Mouse (Mus musculus) forebrain, postnatal 0 days (tissue): ENCODE results near the gene Cdc25b. TPM values are rescaled to one million over a fixed set of nuclear protein-coding genes. Genes with fewer than 3 reads are reported as not detected.

Experiments
- ATAC-seq: fragments of 200-750 bp; cut with Nextera tagmentation; 2 replicates; pipeline ENCODE4 v1.8.0; 2017; ENCODE audit warnings: mild to moderate bottlenecking, moderate library complexity
- DNase-seq: peaks from one replicate; pipeline ENCODE4 v3.0.0-alpha.2; 2015
- H3K27ac ChIP-seq: fragments of 300-500 bp; sonication (generic); 2 replicates; pipeline ENCODE4 v1.5.1; 2014; ENCODE audit warnings: low read depth, mild to moderate bottlenecking, antibody characterized with exemption, low read length, moderate library complexity, mixed read lengths
- H3K27me3 ChIP-seq: fragments of 300-500 bp; sonication (generic); 2 replicates; pipeline ENCODE4 v1.6.1; 2014; ENCODE audit warnings: mild to moderate bottlenecking, low read length, mixed read lengths; ENCODE audit not compliant: insufficient read depth
- H3K36me3 ChIP-seq: fragments of 300-500 bp; sonication (generic); 2 replicates; pipeline ENCODE4 v1.6.1; 2014; ENCODE audit warnings: mild to moderate bottlenecking, moderate library complexity; ENCODE audit not compliant: insufficient read depth
- H3K4me1 ChIP-seq: fragments of 300-500 bp; sonication (generic); 2 replicates; pipeline ENCODE4 v1.6.1; 2014; ENCODE audit warnings: antibody characterized with exemption; ENCODE audit not compliant: insufficient read depth
- H3K4me2 ChIP-seq: fragments of 300-500 bp; sonication (generic); 2 replicates; pipeline ENCODE4 v1.6.1; 2014; ENCODE audit warnings: low read depth, mild to moderate bottlenecking, moderate library complexity
- H3K4me3 ChIP-seq: fragments of 300-500 bp; sonication (generic); 2 replicates; pipeline ENCODE4 v1.5.1; 2014; ENCODE audit warnings: low read depth, low read length, mixed read lengths
- H3K9ac ChIP-seq: fragments of 300-500 bp; sonication (generic); 2 replicates; pipeline ENCODE4 v1.6.1; 2014; ENCODE audit warnings: mild to moderate bottlenecking
- H3K9me3 ChIP-seq: fragments of 300-500 bp; sonication (generic); 2 replicates; pipeline ENCODE4 v1.6.1; 2016; ENCODE audit warnings: low read length
- CTCF ChIP-seq: sonication (generic); IDR thresholded peaks from 2 replicates; pipeline ENCODE4 v1.5.1; 2016; ENCODE audit warnings: antibody characterized with exemption, control low read depth, low read depth
- WGBS: fragments of 180-500 bp; shearing (Covaris S2); extraction: QIAGEN DNeasy Blood & Tissue Kit; methylation state at CpG from one replicate; pipeline ENCODE4 v1.1.7; 2014; 5-methylcytosine and 5-hydroxymethylcytosine counted together
- polyA plus RNA-seq: library from polyadenylated mRNA; unstranded; fragments of >200 nt; fragmentation: Nextera tagmentation; extraction: Ambion mirVana; gene quantifications from 2 replicates; pipeline ENCODE4 v1.2.1, GENCODE M21; 2015
- total RNA-seq: library from RNA; depleted of rRNA; stranded (reverse); fragments of >200 nt; gene quantifications from 2 replicates; pipeline ENCODE4 v1.2.3, GENCODE M21; 2014

Gene Cdc25b
- total and polyA plus RNA-seq, 2 experiments from 2014 or later = 11.7 to 15.2 TPM

GRCm38 (mm10) chr2:131159938-131160581 lies 26.7 kb upstream of the Cdc25b start, which contains the start of gene 1700037H04Rik:
1700037H04Rik (minus strand) TSS chr2:131160081.
- under 1% methylated on average over 54 of the region's 54 CpGs for WGBS
- Histone ChIP-seq H3K4me1 (peaks cover 3% of the 10 kb centered on the region; the same call in 1 of the 2 replicates), H3K4me3 (peak within 1 kb of the TSS; percentile 51), H3K9me3 (no peaks in the 10 kb centered on the region), H3K9ac (peak within 1 kb of the TSS; percentile 72), H3K27ac (peak within 1 kb of the TSS; percentile 96), H3K27me3 (no peaks in the 10 kb centered on the region), H3K36me3 (0 out of 2 replicates have a peak, but pooled peaks cover 3% of the 10 kb centered on the region), H3K4me2 (peak within 1 kb of the TSS; percentile 81)
- DNase-seq (peak; percentile 99), ATAC-seq (peak; percentile 98)
- no peak for TF ChIP-seq CTCF

DNA sequence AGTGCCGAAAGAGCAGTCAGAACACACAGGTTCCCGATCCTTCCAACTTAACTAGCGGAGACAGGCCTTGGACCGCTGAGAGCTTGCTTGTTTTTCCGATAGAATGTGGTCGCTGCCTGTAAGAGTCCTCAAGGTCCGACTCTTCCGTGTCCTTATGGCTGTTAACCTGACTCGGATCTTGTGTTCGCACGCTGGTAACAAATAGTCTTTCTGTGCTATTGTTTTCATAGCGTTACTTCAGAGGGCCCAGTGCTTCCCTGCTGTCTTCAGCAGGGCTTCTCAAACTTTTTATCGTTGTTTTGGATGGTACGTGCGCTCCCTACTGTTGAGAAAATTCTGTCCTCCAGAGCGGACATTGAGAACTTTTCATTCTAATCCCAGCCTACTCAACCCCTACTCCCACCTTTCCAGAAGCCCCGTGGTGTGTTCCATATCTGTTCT lies 26.1 kb upstream of the Cdc25b start:
- Histone ChIP-seq H3K27me3 (no peaks in the 10 kb centered on the region), H3K4me2 (peak overlapping the region; percentile 81), H3K9me3 (no peaks in the 10 kb centered on the region), H3K9ac (peak overlapping the region; percentile 72), H3K27ac (peak overlapping the region; percentile 96), H3K36me3 (no peaks in the 10 kb centered on the region), H3K4me3 (peak overlapping the region; percentile 51), H3K4me1 (peaks cover 3% of the 10 kb centered on the region; the same call in 1 of the 2 replicates)
- TF ChIP-seq CTCF = peak; percentile 43; the same call in 1 of the 2 replicates
- DNase-seq = no peak
- WGBS = under 1% methylated on average over 17 of the region's 17 CpGs
- no peak; the same call in 1 of the 2 replicates for ATAC-seq

DNA sequence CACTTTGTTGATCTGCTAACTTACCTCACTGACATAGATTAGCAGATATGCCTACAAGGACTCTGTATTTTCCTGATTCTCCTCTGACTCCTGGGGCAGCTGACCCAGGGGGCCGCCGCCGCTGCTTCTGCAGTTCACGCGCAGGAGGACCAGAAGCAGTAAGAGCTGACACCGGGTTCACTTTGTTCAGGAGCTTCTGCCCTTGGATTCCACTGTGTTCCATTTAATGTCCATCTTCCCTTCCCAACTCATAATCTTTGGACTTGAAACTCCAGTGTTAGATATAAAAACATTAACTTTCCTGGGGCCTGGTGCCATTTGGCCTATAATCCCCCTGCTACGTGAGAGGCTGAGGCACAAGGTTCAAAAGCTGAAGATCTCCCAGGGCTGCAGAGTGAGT lies 22.8 kb upstream of the Cdc25b start:
- ATAC-seq = no peak
- WGBS = 87% methylated on average over 7 of the region's 7 CpGs

DNA sequence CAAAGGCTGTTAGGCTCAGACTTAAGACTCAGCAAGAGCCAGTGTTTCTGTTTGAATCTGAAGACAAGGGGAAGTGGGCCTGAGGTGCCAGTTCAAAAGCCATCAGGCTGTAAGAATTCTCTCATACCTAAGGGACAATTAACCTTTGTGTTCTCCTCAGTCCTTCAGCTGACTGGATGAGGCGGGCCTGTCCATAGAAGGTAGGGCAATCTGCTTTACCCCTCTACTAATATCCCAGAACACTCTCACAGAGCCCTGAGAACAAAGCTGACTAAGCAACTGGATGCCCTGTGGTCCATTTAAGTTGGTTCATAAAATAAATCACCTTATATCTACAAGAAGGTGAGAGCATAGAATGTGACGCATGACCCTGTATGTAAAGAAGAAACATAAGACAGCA lies 20.6 kb upstream of the Cdc25b start:
- Histone ChIP-seq H3K4me1 (0 out of 2 replicates have a peak, but pooled peaks cover 2% of the 10 kb centered on the region), H3K4me3 (no peak overlapping the region), H3K27me3 (no peaks in the 10 kb centered on the region), H3K4me2 (no peak overlapping the region), H3K27ac (no peak overlapping the region), H3K9me3 (no peaks in the 10 kb centered on the region), H3K9ac (no peak overlapping the region), H3K36me3 (no peaks in the 10 kb centered on the region)
- TF ChIP-seq CTCF = no peak
- ATAC-seq (no peak), DNase-seq (no peak)
- 85% methylated on average over 2 of the region's 2 CpGs for WGBS

More for the DNA sequence above, 22.8 kb upstream of the Cdc25b start:
- DNase-seq = no peak
- Histone ChIP-seq H3K36me3 (no peaks in the 10 kb centered on the region), H3K9ac (no peak overlapping the region), H3K27me3 (no peaks in the 10 kb centered on the region), H3K4me1 (peaks cover 2% of the 10 kb centered on the region; the same call in 1 of the 2 replicates), H3K4me2 (no peak overlapping the region), H3K27ac (no peak overlapping the region), H3K4me3 (no peak overlapping the region), H3K9me3 (no peaks in the 10 kb centered on the region)
- TF ChIP-seq CTCF = no peak

- DNase-seq = no peak
- no peak for ATAC-seq
- no peak overlapping the region for H3K27ac ChIP-seq
- 0 out of 2 replicates have a peak, but pooled peaks cover 2% of the 10 kb centered on the region for H3K4me1 ChIP-seq
- no peaks in the 10 kb centered on the region for H3K27me3 ChIP-seq
- H3K9ac ChIP-seq = no peak overlapping the region
- no peaks in the 10 kb centered on the region for H3K9me3 ChIP-seq
- 89% methylated on average over 6 of the region's 6 CpGs for WGBS
- H3K4me3 ChIP-seq = no peak overlapping the region
- no peak overlapping the region for H3K4me2 ChIP-seq
- TF ChIP-seq CTCF = no peak
- 0 out of 2 replicates have a peak, but pooled peaks cover 14% of the 10 kb centered on the region for H3K36me3 ChIP-seq
Measured at GRCm38 (mm10) chr2:131167984-131168383, 18.8 kb upstream of the Cdc25b start.

DNA sequence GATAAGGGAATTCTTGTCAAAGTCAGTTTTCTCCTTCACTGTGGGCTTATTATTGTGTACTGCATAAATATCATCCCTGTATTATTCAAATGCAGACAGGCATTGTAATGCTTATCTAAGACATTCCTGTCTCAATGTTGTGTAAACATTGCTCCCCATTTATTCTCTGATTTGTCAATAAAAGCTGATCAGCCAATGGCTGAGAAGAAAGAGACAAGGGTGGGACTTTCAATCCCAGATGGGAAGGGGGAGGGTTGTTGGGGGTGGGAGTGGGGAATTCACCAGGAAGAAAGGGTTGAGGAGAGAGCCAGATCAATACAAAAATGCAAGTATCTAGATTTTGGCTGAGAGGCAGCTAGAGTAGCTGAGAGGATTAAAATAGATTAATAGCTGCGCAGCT lies 17.8 kb upstream of the Cdc25b start:
- ATAC-seq = peak; percentile 40; the same call in 1 of the 2 replicates
- TF ChIP-seq CTCF = no peak
- Histone ChIP-seq H3K4me3 (no peak overlapping the region), H3K9me3 (no peaks in the 10 kb centered on the region), H3K9ac (no peak overlapping the region), H3K4me2 (no peak overlapping the region), H3K4me1 (0 out of 2 replicates have a peak, but pooled peaks cover 2% of the 10 kb centered on the region), H3K27ac (no peak overlapping the region), H3K27me3 (no peaks in the 10 kb centered on the region), H3K36me3 (0 out of 2 replicates have a peak, but pooled peaks cover 14% of the 10 kb centered on the region)
- 55% methylated on average over 1 of the region's 1 CpGs for WGBS
- DNase-seq = no peak

- no peak for ATAC-seq
- WGBS = 34% methylated on average over 9 of the region's 9 CpGs
Measured at GRCm38 (mm10) chr2:131170936-131171335, 15.8 kb upstream of the Cdc25b start.

More at GRCm38 (mm10) chr2:131170936-131171335, 15.8 kb upstream of the Cdc25b start:
- Histone ChIP-seq H3K36me3 (0 out of 2 replicates have a peak, but pooled peaks cover 14% of the 10 kb centered on the region), H3K27me3 (no peaks in the 10 kb centered on the region), H3K4me2 (no peak overlapping the region), H3K9me3 (no peaks in the 10 kb centered on the region), H3K27ac (no peak overlapping the region), H3K4me1 (0 out of 2 replicates have a peak, but pooled peaks cover 9% of the 10 kb centered on the region), H3K4me3 (no peak overlapping the region), H3K9ac (no peak overlapping the region)
- DNase-seq = no peak
- no peak for TF ChIP-seq CTCF
